Mouse (Mus musculus) hindbrain, embryonic 12.5 days (tissue): ENCODE data around the gene Crtc1. TPM values are rescaled to one million over a fixed set of nuclear protein-coding genes. Genes with fewer than 3 reads are reported as not detected.

Experiments used
- ATAC-seq: fragments of 200-750 bp; cut with Nextera tagmentation; 2 replicates; pipeline ENCODE4 v1.8.0; 2017; ENCODE audit warnings: moderate TSS enrichment; ENCODE audit not compliant: low FRiP score
- H3K27ac ChIP-seq: fragments of 300-500 bp; sonication (generic); 2 replicates; pipeline ENCODE4 v1.5.1; 2016; ENCODE audit warnings: mild to moderate bottlenecking
- H3K27me3 ChIP-seq: fragments of 300-500 bp; sonication (generic); 2 replicates; pipeline ENCODE4 v1.6.1; 2016; ENCODE audit warnings: mild to moderate bottlenecking
- H3K36me3 ChIP-seq: fragments of 300-500 bp; sonication (generic); 2 replicates; pipeline ENCODE4 v1.6.1; 2016; ENCODE audit warnings: mild to moderate bottlenecking
- H3K4me1 ChIP-seq: fragments of 300-500 bp; sonication (generic); 2 replicates; pipeline ENCODE4 v1.6.1; 2016
- H3K4me2 ChIP-seq: fragments of 300-500 bp; sonication (generic); replicated peaks from 2 replicates; pipeline ENCODE4 v1.6.1; 2016; ENCODE audit warnings: mild to moderate bottlenecking
- H3K4me3 ChIP-seq: fragments of 300-500 bp; sonication (generic); 2 replicates; pipeline ENCODE4 v1.5.1; 2016; ENCODE audit warnings: mild to moderate bottlenecking
- H3K9ac ChIP-seq: fragments of 300-500 bp; sonication (generic); 2 replicates; pipeline ENCODE4 v1.6.1; 2016; ENCODE audit warnings: mild to moderate bottlenecking, moderate library complexity
- H3K9me3 ChIP-seq: fragments of 300-500 bp; sonication (generic); replicated peaks from 2 replicates; pipeline ENCODE4 v1.6.1; 2016; ENCODE audit warnings: mild to moderate bottlenecking
- WGBS: fragments of 180-500 bp; shearing (Covaris S2); methylation state at CpG from one replicate; pipeline ENCODE4 v1.1.7; 2016; 5-methylcytosine and 5-hydroxymethylcytosine counted together
- polyA plus RNA-seq: library from polyadenylated mRNA; unstranded; fragments of >200 nt; fragmentation: Nextera tagmentation; extraction: Ambion mirVana; gene quantifications from 2 replicates; pipeline ENCODE4 v1.2.1, GENCODE M21; 2016

The Crtc1 gene
- polyA plus RNA-seq, 1 experiment from 2014 or later: 24.6 TPM

DNA sequence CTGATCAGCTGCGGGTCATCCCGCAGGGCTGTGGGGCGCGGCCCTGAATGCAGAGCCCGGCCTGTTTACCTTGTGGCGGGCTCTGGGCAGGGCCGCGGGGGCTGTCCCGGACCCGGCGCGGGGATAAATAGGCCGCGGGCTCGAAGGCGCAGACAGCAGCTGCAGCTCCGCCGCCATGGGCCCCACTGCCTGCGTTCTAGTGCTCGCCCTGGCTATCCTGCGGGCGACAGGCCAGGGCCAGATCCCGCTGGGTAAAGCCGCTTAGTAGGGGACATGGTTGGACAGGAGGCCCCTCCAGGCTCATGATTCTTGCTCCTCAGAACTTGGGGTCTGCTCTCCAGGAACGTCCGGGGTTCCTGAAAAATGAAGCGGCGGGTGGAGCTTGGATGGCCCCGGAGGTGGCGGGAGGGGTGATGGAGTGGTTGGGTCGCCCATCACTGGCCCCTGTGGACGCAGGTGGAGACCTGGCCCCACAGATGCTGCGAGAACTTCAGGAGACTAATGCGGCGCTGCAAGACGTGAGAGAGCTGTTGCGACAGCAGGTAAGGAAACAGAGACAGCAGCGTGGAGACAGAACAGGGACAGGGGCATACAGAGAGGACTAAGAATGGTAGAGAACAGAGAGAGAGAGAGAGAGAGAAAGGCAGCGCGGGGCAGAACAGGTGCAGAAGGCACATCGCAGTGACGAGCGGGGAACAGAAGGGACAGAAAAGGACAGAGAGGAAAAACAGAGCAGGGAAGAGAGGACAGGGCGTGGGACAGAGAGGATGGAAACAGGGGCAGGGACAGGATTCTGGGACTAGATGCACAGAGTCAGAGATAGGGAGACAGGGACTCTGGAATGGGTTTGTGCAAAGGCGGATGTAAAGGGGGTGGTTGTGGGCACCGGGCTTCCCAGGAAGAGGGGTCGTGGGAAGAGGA, 65.7 kb downstream of the Crtc1 start, which contains the start of gene Comp:
Gene Comp (plus strand): TSS at position 162 of the 921 bp plus-strand sequence.
- Histone ChIP-seq H3K9me3 (no peaks in the 10 kb centered on the region), H3K27ac (no peak within 1 kb of the TSS), H3K4me2 (peak within 1 kb of the TSS; percentile 51), H3K9ac (peak within 1 kb of the TSS; percentile 39; the same call in 1 of the 2 replicates), H3K36me3 (no peaks in the 10 kb centered on the region), H3K4me3 (peak within 1 kb of the TSS; percentile 36), H3K27me3 (peaks cover 83% of the 10 kb centered on the region), H3K4me1 (peaks cover 30% of the 10 kb centered on the region)
- WGBS: 3% methylated on average over 47 of the region's 47 CpGs
- no peak for ATAC-seq

DNA sequence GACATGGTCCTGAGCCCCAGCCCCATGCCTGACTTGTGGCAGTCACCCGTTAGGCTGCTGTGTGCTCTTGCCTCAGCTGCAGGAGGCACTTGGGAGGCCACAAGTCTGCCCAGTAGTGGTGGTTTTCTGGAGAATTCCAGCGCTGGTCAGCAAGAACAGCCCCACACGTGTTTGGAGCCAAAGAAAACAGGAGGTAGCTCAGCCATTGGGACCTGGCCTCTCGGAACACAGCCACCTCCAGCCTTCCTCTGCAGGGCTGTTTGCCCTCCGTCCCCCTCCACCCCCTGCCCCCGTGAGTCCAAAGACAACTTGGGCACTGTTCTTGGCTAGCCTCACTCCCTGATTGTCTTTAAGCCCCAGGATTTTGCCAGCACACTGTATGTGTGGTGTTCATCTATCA, 67.4 kb downstream of the Crtc1 start:
- WGBS: 36% methylated on average over 6 of the region's 6 CpGs
- H3K4me2 ChIP-seq: no peak overlapping the region
- H3K27me3 ChIP-seq: peaks cover 69% of the 10 kb centered on the region
- H3K9ac ChIP-seq: peak overlapping the region; percentile 18; the same call in 1 of the 2 replicates
- H3K4me1 ChIP-seq: peaks cover 30% of the 10 kb centered on the region
- no peak for ATAC-seq
- H3K4me3 ChIP-seq: no peak overlapping the region
- no peaks in the 10 kb centered on the region for H3K36me3 ChIP-seq
- H3K27ac ChIP-seq: no peak overlapping the region
- no peaks in the 10 kb centered on the region for H3K9me3 ChIP-seq

DNA sequence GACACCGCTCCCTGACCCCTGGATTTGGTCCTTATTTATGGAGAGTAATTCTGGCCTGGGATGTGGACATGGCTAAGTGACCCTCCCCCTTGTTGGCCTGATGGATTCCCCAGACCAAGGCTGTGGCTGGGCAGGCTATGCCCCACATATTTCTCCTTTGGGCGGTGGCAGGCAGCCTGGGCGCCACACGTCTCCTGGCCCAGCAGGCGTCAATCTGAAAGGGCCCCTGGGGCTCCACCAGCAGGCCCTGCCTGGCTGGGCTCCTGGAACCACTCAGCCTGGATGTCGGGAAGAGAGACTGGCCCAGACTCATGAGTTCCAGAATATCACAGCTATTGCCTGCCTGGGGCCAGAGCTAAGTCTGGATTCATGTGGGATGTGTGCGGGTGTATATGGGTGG, 68.9 kb downstream of the Crtc1 start:
- no peaks in the 10 kb centered on the region for H3K36me3 ChIP-seq
- H3K27ac ChIP-seq: no peak overlapping the region
- no peaks in the 10 kb centered on the region for H3K9me3 ChIP-seq
- peaks cover 19% of the 10 kb centered on the region for H3K4me1 ChIP-seq
- 78% methylated on average over 7 of the region's 7 CpGs for WGBS
- H3K4me2 ChIP-seq: no peak overlapping the region
- no peak overlapping the region for H3K4me3 ChIP-seq
- H3K9ac ChIP-seq: no peak overlapping the region
- ATAC-seq: no peak
- peaks cover 59% of the 10 kb centered on the region for H3K27me3 ChIP-seq

DNA sequence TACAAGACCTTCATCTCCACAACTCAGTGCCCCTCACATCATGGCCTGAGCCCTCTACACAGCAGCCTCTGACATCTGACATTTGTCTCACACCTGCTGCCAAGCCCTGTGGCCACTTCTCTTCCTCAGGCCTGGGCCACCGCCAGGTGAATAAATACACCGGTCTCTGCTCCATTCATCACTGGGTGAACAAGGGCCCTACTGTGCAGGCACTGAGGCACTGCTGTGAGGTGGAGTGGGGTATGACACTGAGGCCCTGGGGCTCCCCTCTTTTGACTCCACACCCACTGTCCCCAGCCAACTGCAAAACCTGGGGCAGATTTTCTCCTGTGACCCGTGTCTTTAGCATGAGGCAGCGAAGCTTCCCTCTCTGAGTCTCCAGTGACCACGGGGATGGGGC, 72.8 kb downstream of the Crtc1 start:
- no peak for ATAC-seq
- Histone ChIP-seq H3K27me3 (peaks cover 20% of the 10 kb centered on the region), H3K36me3 (no peaks in the 10 kb centered on the region), H3K9ac (no peak overlapping the region), H3K4me3 (no peak overlapping the region), H3K4me1 (no peaks in the 10 kb centered on the region), H3K4me2 (no peak overlapping the region), H3K9me3 (no peaks in the 10 kb centered on the region), H3K27ac (no peak overlapping the region)
- WGBS: 69% methylated on average over 5 of the region's 5 CpGs

DNA sequence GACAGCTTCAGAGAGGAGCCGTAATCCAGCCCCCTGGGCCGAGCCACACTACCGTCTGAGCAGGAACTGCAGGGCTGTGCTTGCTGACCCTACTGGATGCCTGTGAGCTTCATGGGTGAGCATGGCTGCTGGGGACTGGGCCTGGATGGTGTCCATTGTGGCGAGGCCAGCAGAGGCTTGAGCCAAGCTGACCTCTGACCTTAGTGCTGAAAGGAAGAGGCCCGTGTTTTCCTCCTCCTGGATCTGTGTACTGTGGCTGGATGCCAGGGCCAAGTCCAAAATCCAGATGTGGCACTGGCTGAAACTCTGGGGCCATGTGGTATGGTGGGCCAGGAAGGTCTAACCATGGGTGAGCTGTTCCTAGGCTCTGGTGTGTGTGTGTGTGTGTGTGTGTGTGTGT, 75.3 kb downstream of the Crtc1 start:
- Histone ChIP-seq H3K4me3 (no peak overlapping the region), H3K9ac (no peak overlapping the region), H3K4me2 (no peak overlapping the region), H3K27ac (no peak overlapping the region), H3K4me1 (no peaks in the 10 kb centered on the region), H3K27me3 (peaks cover 13% of the 10 kb centered on the region), H3K9me3 (no peaks in the 10 kb centered on the region), H3K36me3 (no peaks in the 10 kb centered on the region)
- ATAC-seq: no peak
- whole genome bisulfite sequencing: 17% methylated on average over 5 of the region's 5 CpGs

DNA sequence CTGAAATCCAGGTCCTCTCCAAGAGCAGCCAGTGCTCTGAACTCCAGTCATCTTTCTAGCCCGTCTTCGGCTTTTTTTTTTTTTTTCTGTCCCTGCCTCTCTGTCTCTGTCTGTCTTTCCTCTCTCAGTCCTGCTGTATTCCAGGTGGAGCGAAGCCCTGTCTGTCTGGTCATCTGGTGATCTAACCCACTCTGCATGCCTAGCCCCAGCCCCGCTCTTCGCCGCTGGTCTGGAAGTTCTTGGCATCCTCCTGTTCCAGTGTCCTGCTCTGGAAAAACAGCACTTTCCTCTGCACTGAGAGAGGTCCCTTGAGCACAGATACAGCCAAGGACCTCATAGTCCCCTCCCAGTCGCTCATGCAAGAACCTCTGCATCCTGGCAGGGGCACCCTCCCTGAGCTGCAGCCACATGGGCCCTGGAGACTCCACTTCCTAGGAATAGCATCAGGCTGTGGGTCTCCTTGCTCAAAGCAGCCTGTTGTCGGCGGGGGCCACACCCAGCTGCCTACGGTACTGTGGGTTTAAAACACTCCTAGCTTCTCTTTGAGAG, 77.8 kb downstream of the Crtc1 start:
- no peak for ATAC-seq
- Histone ChIP-seq H3K9me3 (no peaks in the 10 kb centered on the region), H3K4me2 (no peak overlapping the region), H3K27me3 (peaks cover 6% of the 10 kb centered on the region), H3K4me1 (no peaks in the 10 kb centered on the region), H3K27ac (no peak overlapping the region), H3K4me3 (no peak overlapping the region), H3K9ac (peak overlapping the region; percentile 23; the same call in 1 of the 2 replicates), H3K36me3 (no peaks in the 10 kb centered on the region)
- WGBS: 77% methylated on average over 10 of the region's 10 CpGs

DNA sequence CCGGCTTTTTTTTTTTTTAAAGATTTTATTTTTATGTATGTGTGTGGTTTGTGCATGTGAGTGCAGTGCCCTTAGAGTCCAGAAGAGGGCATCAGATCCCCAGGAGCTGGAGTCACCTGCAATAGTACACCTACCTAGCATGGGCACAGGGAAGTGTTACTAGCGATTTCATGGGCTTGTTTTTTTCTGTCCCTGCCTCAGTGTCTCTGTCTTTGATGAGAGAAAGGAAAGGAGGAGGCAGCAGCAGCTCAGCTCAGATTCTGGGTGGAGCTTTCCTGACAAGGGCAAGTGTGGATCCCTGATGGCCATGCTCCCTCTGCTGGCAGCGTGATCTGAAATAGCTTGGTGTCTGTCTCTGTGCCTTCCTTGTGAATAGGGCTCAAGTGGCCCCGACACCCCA, 78.6 kb downstream of the Crtc1 start:
- Histone ChIP-seq H3K36me3 (no peaks in the 10 kb centered on the region), H3K4me2 (no peak overlapping the region), H3K4me1 (no peaks in the 10 kb centered on the region), H3K27ac (no peak overlapping the region), H3K4me3 (no peak overlapping the region), H3K9me3 (no peaks in the 10 kb centered on the region), H3K9ac (no peak overlapping the region), H3K27me3 (peaks cover 5% of the 10 kb centered on the region; the same call in 1 of the 2 replicates)
- ATAC-seq: no peak
- WGBS: 50% methylated on average over 4 of the region's 4 CpGs

DNA sequence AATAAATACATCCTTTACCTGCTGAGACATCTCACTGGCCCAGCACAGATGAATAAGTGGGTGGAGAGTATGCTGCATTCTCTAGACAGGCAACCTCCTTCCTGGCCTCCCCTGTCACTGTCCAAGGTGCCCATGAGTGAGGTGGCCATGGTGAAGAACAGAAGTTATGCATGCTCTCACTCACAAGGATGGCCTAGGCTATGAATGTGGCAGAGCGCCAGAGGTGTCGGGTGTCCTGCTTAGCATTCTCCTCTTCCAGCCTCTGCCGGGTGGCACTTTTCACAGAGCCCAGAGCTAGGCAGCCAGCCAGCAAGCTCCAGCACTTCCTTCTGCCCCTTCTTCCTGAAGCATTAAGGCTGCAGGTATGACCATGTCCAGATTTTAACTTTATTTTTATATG, 80.0 kb downstream of the Crtc1 start:
- Histone ChIP-seq H3K4me1 (no peaks in the 10 kb centered on the region), H3K4me3 (no peak overlapping the region), H3K4me2 (no peak overlapping the region), H3K27me3 (peaks cover 5% of the 10 kb centered on the region; the same call in 1 of the 2 replicates), H3K36me3 (no peaks in the 10 kb centered on the region), H3K9me3 (no peaks in the 10 kb centered on the region), H3K27ac (no peak overlapping the region), H3K9ac (no peak overlapping the region)
- 45% methylated on average over 3 of the region's 3 CpGs for WGBS
- no peak for ATAC-seq

DNA sequence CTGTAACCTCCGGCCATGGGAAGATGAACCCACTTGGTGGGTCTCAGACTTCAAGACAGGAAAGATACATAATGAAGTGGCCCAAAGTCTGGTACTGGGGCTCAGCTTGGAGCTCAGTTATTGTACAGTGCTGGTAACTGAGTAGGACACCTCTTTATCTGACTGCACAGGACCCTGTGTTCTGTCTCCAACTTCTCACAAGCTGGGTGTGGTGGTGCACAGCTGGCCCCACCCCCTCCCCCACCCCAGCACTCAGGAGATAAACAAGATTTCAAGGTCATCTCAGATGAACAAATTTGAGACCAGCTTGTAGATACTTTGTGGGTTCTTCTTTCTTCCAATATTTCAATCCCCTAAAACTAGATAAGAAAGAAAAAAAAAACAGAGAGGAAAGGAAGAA, 83.3 kb downstream of the Crtc1 start:
- Histone ChIP-seq H3K4me3 (no peak overlapping the region), H3K9me3 (no peaks in the 10 kb centered on the region), H3K36me3 (no peaks in the 10 kb centered on the region), H3K27ac (no peak overlapping the region), H3K27me3 (peaks cover 5% of the 10 kb centered on the region; the same call in 1 of the 2 replicates), H3K9ac (no peak overlapping the region), H3K4me1 (peaks cover 19% of the 10 kb centered on the region), H3K4me2 (no peak overlapping the region)
- WGBS: 79% methylated on average over 1 of the region's 1 CpGs
- ATAC-seq: no peak

DNA sequence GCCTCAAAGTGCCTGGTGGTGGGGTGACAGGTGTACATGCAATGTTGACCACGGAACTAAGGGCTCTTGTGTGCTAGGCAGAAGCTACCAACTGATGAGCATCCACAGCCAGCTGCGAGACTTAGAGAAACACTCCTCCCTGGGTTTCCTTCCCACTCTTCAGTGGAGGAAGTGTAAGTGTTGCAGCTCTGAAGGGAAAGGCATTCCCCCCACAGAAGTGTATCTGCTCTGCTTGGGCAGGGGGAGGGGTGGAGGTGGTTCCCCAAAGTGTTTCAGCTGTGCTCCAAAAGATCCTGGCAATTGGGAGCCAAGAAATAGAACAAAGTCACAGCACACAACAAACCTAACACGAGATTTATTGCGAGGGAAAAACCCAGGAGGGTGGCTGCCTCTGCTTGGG, 85.4 kb downstream of the Crtc1 start:
- no peak for ATAC-seq
- H3K4me1 ChIP-seq: peaks cover 39% of the 10 kb centered on the region
- H3K4me3 ChIP-seq: peak overlapping the region; percentile 100
- peak overlapping the region; percentile 86 for H3K27ac ChIP-seq
- peak overlapping the region; percentile 55 for H3K9ac ChIP-seq
- peak overlapping the region; percentile 90 for H3K4me2 ChIP-seq
- WGBS: 75% methylated on average over 4 of the region's 4 CpGs
- no peaks in the 10 kb centered on the region for H3K9me3 ChIP-seq
- no peaks in the 10 kb centered on the region; the same call in 1 of the 2 replicates for H3K27me3 ChIP-seq
- H3K36me3 ChIP-seq: peaks cover 10% of the 10 kb centered on the region

DNA sequence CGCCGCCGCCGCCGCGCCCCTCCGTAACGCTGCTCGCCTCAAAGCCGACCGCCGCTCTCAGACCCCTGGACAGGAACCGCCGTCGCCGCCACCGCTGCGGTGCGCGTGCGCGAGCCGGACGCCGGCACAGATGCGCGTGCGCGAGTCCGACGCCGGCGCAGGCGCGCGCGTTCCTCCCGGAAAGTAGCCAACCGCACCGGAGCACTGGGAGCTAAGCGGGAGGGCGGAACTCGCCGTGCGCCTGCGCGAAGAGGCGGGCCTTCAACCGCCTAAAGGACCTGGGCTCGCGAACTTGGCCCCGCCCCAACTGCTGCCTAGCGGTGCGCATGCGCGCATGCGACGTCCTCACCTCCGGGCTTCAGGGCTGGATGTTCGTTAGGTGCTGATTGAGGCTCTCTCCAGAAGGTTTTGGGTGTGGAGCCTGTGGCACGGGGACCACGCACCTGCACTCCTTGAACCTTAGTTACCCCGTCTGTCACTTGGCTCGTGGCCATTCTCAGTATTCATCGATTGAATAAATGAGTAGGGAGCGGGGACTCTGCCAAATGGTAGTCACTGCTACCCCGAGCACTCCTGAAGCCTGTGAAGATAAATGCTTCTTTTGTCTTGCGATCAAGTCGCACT, 86.1 kb downstream of the Crtc1 start, which contains the start of gene Upf1:
Gene Upf1 (minus strand): TSS at position 85 of the 624 bp plus-strand sequence.
- H3K4me1 ChIP-seq: peaks cover 45% of the 10 kb centered on the region
- WGBS: under 1% methylated on average over 60 of the region's 69 CpGs
- peak within 1 kb of the TSS; percentile 90 for H3K4me2 ChIP-seq
- peaks cover 17% of the 10 kb centered on the region for H3K36me3 ChIP-seq
- ATAC-seq: peak; percentile 91
- H3K9me3 ChIP-seq: no peaks in the 10 kb centered on the region
- H3K4me3 ChIP-seq: peak within 1 kb of the TSS; percentile 100
- peak within 1 kb of the TSS; percentile 86 for H3K27ac ChIP-seq
- H3K9ac ChIP-seq: peak within 1 kb of the TSS; percentile 99
- H3K27me3 ChIP-seq: no peaks in the 10 kb centered on the region

DNA sequence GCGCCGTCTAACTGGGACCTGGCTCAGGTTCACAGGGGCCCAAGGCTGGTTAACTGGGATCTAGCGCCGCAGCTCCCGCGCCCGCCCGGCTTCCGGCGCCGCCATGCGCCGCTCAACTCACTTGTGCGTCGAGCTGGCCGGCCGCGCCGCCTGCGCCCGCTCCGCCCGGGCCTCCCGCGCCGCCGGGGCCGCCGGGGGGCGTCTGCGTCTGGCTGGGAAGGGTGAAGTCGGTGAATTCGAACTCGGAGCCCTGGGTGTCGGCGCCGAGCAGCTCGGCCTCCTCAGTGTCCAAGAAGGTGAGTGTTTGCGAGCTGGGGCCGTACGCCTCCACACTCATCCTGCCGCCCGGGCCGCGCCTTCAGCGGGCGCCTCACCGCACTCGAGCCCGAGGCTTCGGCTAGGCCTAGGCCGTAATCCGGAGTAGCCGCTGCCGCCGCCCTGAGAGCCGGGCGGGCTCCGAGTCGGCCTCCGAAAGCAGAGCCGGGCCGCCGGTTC, 86.7 kb downstream of the Crtc1 start:
- Histone ChIP-seq H3K9ac (peak overlapping the region; percentile 99), H3K4me2 (peak overlapping the region; percentile 90), H3K4me3 (peak overlapping the region; percentile 100), H3K27ac (peak overlapping the region; percentile 86), H3K4me1 (peaks cover 45% of the 10 kb centered on the region), H3K27me3 (no peaks in the 10 kb centered on the region), H3K9me3 (no peaks in the 10 kb centered on the region), H3K36me3 (peaks cover 17% of the 10 kb centered on the region)
- 1% methylated on average over 51 of the region's 64 CpGs for WGBS
- peak; percentile 27 for ATAC-seq
